Mouse (Mus musculus) hindbrain, postnatal 0 days (tissue): ENCODE measurements at regions not wholly inside any gene's neighbourhood (a gene's known extent, or its start where the extent isn't known, plus 50 kb on each side); places are given as distances from the start of the nearest gene placed in this dataset.

Experiments used
- ATAC-seq: fragments of 200-750 bp; cut with Nextera tagmentation; 2 replicates; pipeline ENCODE4 v1.8.0; 2017; ENCODE audit warnings: mild to moderate bottlenecking, moderate TSS enrichment, moderate library complexity
- DNase-seq: peaks from one replicate; pipeline ENCODE4 v3.0.0-alpha.2; 2015; ENCODE audit warnings: low spot score
- H3K27ac ChIP-seq: fragments of 300-500 bp; sonication (generic); 2 replicates; pipeline ENCODE4 v1.5.1; 2014; ENCODE audit warnings: mild to moderate bottlenecking
- H3K27me3 ChIP-seq: fragments of 300-500 bp; sonication (generic); 2 replicates; pipeline ENCODE4 v1.6.1; 2014; ENCODE audit warnings: low read length, mixed read lengths; ENCODE audit not compliant: insufficient read depth
- H3K36me3 ChIP-seq: fragments of 300-500 bp; sonication (generic); 2 replicates; pipeline ENCODE4 v1.6.1; 2014; ENCODE audit warnings: low read length, mixed read lengths; ENCODE audit not compliant: insufficient read depth
- H3K4me1 ChIP-seq: fragments of 300-500 bp; sonication (generic); 2 replicates; pipeline ENCODE4 v1.6.1; 2014; ENCODE audit warnings: antibody characterized with exemption, low read length, mixed read lengths; ENCODE audit not compliant: insufficient read depth
- H3K4me2 ChIP-seq: fragments of 300-500 bp; sonication (generic); 2 replicates; pipeline ENCODE4 v1.6.1; 2014; ENCODE audit warnings: low read depth, mild to moderate bottlenecking, low read length, moderate library complexity, mixed read lengths
- H3K4me3 ChIP-seq: fragments of 300-500 bp; sonication (generic); 2 replicates; pipeline ENCODE4 v1.5.1; 2014; ENCODE audit warnings: low read length
- H3K9ac ChIP-seq: fragments of 300-500 bp; sonication (generic); replicated peaks from 2 replicates; pipeline ENCODE4 v1.6.1; 2014; ENCODE audit warnings: mild to moderate bottlenecking, low read length, moderate library complexity, mixed read lengths
- H3K9me3 ChIP-seq: fragments of 300-500 bp; sonication (generic); 2 replicates; pipeline ENCODE4 v1.6.1; 2016; ENCODE audit warnings: low read length, mixed read lengths
- CTCF ChIP-seq: IDR thresholded peaks from 2 replicates; pipeline ENCODE4 v1.5.1; 2016; ENCODE audit warnings: antibody characterized with exemption, control low read depth, low read depth
- WGBS: fragments of 180-500 bp; shearing (Covaris S2); extraction: QIAGEN DNeasy Blood & Tissue Kit; methylation state at CpG from one replicate; pipeline ENCODE4 v1.1.7; 2014; 5-methylcytosine and 5-hydroxymethylcytosine counted together

DNA sequence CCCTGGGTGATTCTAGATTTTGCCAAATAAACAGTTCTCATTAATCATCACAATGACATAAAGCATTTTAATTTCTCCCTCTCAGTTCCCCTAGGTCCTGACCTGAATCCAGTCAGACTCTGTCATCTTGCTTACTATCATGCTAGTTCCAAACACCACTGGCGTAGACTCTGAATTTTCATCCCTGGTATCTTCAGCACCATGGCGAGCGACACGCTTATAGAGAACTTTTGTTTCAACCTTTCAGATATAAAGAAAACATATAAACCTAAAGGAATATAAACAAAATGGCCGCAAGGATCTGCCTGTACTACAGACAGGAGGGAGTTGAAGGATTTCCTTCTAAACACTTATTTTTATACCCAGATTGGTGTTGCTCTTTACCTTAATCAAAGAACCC is 1105.8 kb downstream of the Synb start:
- DNase-seq: no peak
- Histone ChIP-seq H3K4me3 (no peak overlapping the region), H3K27me3 (no peaks in the 10 kb centered on the region), H3K4me1 (no peaks in the 10 kb centered on the region), H3K36me3 (no peaks in the 10 kb centered on the region), H3K9me3 (no peaks in the 10 kb centered on the region), H3K4me2 (no peak overlapping the region), H3K27ac (no peak overlapping the region), H3K9ac (no peak overlapping the region)
- 70% methylated on average over 5 of the region's 5 CpGs for WGBS
- ATAC-seq: no peak
- TF ChIP-seq CTCF: no peak

DNA sequence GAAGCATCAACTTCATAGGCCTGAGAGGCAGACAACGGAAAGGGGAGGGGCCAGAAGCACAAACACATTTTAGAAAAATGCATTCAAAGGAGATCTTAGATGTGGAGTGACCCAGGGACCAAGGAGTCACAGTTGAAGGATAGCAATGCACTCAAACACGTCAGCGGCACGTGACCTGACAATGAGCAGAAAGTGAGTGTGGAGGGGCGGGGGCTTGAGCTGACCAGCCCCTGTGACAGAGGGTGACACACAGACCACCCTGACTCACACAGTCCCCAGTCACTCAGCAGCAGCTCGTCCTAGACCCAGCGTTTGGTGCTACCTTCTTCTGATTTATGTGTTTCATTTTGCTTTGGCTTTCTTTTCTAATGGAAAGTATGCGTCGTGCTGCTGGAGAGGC is 1111.5 kb downstream of the Synb start:
- WGBS: 48% methylated on average over 9 of the region's 9 CpGs
- H3K4me3 ChIP-seq: no peak overlapping the region
- no peak for ATAC-seq

DNA sequence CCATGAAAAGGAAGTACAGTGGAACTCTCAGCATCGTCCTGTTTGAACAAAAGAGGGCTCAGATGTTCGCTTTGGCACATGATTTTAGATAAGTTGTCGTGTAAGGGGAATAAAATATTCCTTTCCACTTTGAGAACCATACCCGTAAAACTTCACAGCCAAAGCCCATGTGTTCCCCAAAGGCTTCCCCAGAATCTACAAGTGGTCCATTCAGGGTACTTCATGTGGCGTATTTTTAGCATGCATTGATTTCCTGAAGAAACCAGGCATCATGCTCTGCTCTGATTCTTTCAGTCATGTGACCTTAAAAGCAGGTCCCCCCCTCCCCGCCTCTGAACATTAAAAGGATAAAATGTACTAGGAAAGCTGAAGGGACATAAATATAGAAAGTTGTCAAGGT is 1112.9 kb downstream of the Synb start:
- WGBS: 82% methylated on average over 6 of the region's 6 CpGs
- no peaks in the 10 kb centered on the region for H3K9me3 ChIP-seq
- DNase-seq (no peak), ATAC-seq (no peak)
- H3K27me3 ChIP-seq: no peaks in the 10 kb centered on the region
- no peak overlapping the region for H3K4me3 ChIP-seq
- no peaks in the 10 kb centered on the region for H3K4me1 ChIP-seq
- no peak for TF ChIP-seq CTCF
- H3K27ac ChIP-seq: no peak overlapping the region
- H3K9ac ChIP-seq: no peak overlapping the region
- H3K36me3 ChIP-seq: no peaks in the 10 kb centered on the region
- no peak overlapping the region for H3K4me2 ChIP-seq

More for the DNA sequence above, 1111.5 kb downstream of the Synb start:
- no peak for DNase-seq
- TF ChIP-seq CTCF: no peak
- Histone ChIP-seq H3K4me2 (no peak overlapping the region), H3K9ac (no peak overlapping the region), H3K27me3 (no peaks in the 10 kb centered on the region), H3K27ac (no peak overlapping the region), H3K9me3 (no peaks in the 10 kb centered on the region), H3K36me3 (no peaks in the 10 kb centered on the region), H3K4me1 (no peaks in the 10 kb centered on the region)
